Mouse (Mus musculus): Measurements from ENCODE around the gene Rps15. TPM values are rescaled to one million over a fixed set of nuclear protein-coding genes. Genes with fewer than 3 reads are reported as not detected.

Rps15 gene
- polyA plus RNA-seq, 1 experiment: 2,371 TPM

DNA sequence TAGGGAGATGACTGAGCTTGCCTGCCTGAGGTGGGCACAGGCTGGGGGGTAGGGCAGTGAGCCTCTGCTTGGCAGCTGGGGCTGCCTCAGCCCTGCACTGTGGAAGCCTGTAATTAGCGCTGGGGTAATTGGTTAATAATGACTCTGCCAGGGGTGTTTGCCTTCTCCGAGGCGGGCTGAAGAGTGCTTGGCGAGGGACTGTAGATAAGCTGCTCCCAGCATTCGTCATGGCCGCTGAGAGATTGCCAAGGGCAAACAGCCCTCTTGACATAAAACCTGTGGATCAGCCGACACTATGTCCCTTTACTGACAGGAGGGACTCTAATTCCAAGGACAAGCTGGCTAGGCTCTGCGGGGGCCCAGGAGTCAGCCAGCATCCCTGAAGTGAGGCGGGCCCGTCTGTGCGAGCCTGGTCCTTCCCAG, 24.1 kb downstream of the Rps15 start:
- WGBS: 83% methylated on average over 11 of the region's 11 CpGs
- Histone ChIP-seq H3K27me3 (ENCODE audit: control insufficient read depth, insufficient read depth, low read length) (no peaks in the 10 kb centered on the region; the same call in 1 of the 2 replicates), H3K4me3 (ENCODE audit: control insufficient read depth, insufficient read depth, low read length) (no peak overlapping the region), H3K27ac (ENCODE audit: control insufficient read depth, insufficient read depth, low read length) (no peak overlapping the region), H3K4me1 (replicated peaks; ENCODE audit: control insufficient read depth, insufficient read depth, low read length) (peaks cover 19% of the 10 kb centered on the region), H3K36me3 (ENCODE audit: control insufficient read depth, insufficient read depth, low read length) (no peaks in the 10 kb centered on the region)
- TF ChIP-seq CTCF (IDR thresholded peaks at IDR 0.05; ENCODE audit: borderline replicate concordance, control insufficient read depth, extremely low read depth, insufficient read depth, low read length, poor library complexity) (no peak), POLR2A (IDR thresholded peaks at IDR 0.05; ENCODE audit: control insufficient read depth, extremely low read depth, insufficient read depth, low read length, poor library complexity) (no peak)
- DNase-seq: no peak

DNA sequence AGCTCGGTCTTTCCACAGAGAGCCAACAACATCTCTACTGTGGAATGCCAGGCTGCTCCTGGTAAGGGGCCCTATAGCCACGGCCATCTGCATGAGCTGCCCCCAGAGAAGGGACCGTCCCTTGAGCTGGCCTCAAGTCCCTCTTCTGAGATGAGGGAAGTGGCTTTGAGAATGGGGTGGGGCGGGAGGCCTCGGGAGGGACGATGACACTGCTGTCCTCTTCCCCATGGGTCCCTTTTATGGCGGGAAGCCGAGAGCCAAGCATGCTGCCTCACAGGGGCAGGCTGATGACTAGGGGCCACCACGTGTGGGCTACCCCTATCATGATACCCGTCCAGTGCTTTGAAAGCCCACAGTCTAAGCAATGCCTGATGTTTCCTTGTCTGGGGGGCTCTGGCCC, 24.8 kb downstream of the Rps15 start:
- no peak overlapping the region for H3K27ac ChIP-seq (ENCODE audit: control insufficient read depth, insufficient read depth, low read length)
- TF ChIP-seq CTCF (IDR thresholded peaks at IDR 0.05; ENCODE audit: borderline replicate concordance, control insufficient read depth, extremely low read depth, insufficient read depth, low read length, poor library complexity): no peak
- no peak for TF ChIP-seq POLR2A (IDR thresholded peaks at IDR 0.05; ENCODE audit: control insufficient read depth, extremely low read depth, insufficient read depth, low read length, poor library complexity)
- H3K36me3 ChIP-seq (ENCODE audit: control insufficient read depth, insufficient read depth, low read length): no peaks in the 10 kb centered on the region
- 55% methylated on average over 10 of the region's 10 CpGs for WGBS
- DNase-seq: no peak
- H3K27me3 ChIP-seq (ENCODE audit: control insufficient read depth, insufficient read depth, low read length): no peaks in the 10 kb centered on the region; the same call in 1 of the 2 replicates
- no peak overlapping the region for H3K4me3 ChIP-seq (ENCODE audit: control insufficient read depth, insufficient read depth, low read length)
- H3K4me1 ChIP-seq (replicated peaks; ENCODE audit: control insufficient read depth, insufficient read depth, low read length): peaks cover 25% of the 10 kb centered on the region

DNA sequence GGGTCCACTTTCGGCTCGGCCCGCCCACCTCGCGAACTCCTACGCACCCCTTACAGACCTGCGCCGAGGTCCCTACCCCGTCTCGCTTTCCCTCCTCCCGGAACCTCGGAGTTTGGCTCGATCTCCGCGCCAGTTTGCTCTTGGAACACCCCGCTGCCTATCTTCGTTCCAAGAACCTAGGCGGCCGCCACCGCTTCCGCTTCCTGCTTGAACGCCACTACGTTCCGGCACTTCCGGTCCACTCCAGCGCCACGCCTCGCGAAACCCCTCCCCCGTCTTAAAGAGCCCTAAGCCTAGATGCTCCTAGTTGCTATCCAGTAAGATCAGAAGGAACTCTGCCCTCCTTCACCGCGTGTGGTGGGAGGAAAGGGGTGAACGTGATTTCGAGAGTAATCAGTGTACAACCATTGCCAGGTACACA, 28.1 kb downstream of the Rps15 start, which contains the start of gene 2310011J03Rik:
TSS of gene 2310011J03Rik (minus strand) at position 198 of the 421 bp plus-strand sequence.
- Histone ChIP-seq H3K27me3 (ENCODE audit: control insufficient read depth, insufficient read depth, low read length) (no peaks in the 10 kb centered on the region; the same call in 1 of the 2 replicates), H3K36me3 (ENCODE audit: control insufficient read depth, insufficient read depth, low read length) (no peaks in the 10 kb centered on the region), H3K4me3 (ENCODE audit: control insufficient read depth, insufficient read depth, low read length) (peak within 1 kb of the TSS; percentile 77), H3K27ac (ENCODE audit: control insufficient read depth, insufficient read depth, low read length) (peak within 1 kb of the TSS; percentile 54), H3K4me1 (replicated peaks; ENCODE audit: control insufficient read depth, insufficient read depth, low read length) (peaks cover 40% of the 10 kb centered on the region)
- 0% methylated on average over 34 of the region's 34 CpGs for WGBS
- peak; percentile 90 for DNase-seq
- TF ChIP-seq CTCF (IDR thresholded peaks at IDR 0.05; ENCODE audit: borderline replicate concordance, control insufficient read depth, extremely low read depth, insufficient read depth, low read length, poor library complexity) (no peak), POLR2A (IDR thresholded peaks at IDR 0.05; ENCODE audit: control insufficient read depth, extremely low read depth, insufficient read depth, low read length, poor library complexity) (peak; percentile 87)

DNA sequence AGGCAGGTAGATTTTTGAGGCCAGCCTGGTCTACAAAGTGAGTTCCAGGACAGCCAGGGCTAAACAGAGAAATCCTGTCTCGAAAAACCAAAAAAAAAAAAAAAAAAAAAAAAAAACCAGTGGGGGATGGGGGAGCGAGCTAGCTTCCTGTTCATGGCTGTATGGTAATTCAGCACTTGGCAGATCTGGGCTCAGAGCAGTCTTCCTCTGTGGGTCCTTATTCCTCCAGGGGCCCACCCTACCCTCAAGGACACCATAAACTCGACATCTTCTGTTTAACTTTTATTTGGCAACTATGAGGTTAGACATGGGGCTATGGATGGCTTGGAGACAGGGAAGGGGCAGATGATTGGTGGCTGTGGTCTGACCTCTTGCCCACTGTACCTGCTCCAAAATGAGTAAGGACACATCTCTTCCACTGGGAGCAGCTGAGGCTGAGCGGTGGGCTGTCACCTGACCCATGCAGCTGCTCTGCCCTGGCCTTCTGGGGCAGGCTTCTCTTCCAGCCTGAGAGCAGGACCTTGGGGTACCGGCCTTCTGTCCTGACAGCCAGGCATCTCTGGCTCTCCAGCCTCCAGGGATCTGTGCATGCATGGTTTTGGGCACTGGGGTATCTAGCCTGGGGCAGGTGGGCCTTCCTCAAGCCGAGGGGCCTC, 28.9 kb downstream of the Rps15 start:
- Histone ChIP-seq H3K36me3 (ENCODE audit: control insufficient read depth, insufficient read depth, low read length) (no peaks in the 10 kb centered on the region), H3K27me3 (ENCODE audit: control insufficient read depth, insufficient read depth, low read length) (no peaks in the 10 kb centered on the region), H3K4me3 (ENCODE audit: control insufficient read depth, insufficient read depth, low read length) (no peak overlapping the region), H3K27ac (ENCODE audit: control insufficient read depth, insufficient read depth, low read length) (peak overlapping the region; percentile 54), H3K4me1 (replicated peaks; ENCODE audit: control insufficient read depth, insufficient read depth, low read length) (peaks cover 40% of the 10 kb centered on the region)
- no peak for DNase-seq
- 59% methylated on average over 6 of the region's 6 CpGs for WGBS
- TF ChIP-seq CTCF (IDR thresholded peaks at IDR 0.05; ENCODE audit: borderline replicate concordance, control insufficient read depth, extremely low read depth, insufficient read depth, low read length, poor library complexity) (no peak), POLR2A (IDR thresholded peaks at IDR 0.05; ENCODE audit: control insufficient read depth, extremely low read depth, insufficient read depth, low read length, poor library complexity) (0 out of 2 replicates have a peak, but pooled peaks have one; percentile 11)

DNA sequence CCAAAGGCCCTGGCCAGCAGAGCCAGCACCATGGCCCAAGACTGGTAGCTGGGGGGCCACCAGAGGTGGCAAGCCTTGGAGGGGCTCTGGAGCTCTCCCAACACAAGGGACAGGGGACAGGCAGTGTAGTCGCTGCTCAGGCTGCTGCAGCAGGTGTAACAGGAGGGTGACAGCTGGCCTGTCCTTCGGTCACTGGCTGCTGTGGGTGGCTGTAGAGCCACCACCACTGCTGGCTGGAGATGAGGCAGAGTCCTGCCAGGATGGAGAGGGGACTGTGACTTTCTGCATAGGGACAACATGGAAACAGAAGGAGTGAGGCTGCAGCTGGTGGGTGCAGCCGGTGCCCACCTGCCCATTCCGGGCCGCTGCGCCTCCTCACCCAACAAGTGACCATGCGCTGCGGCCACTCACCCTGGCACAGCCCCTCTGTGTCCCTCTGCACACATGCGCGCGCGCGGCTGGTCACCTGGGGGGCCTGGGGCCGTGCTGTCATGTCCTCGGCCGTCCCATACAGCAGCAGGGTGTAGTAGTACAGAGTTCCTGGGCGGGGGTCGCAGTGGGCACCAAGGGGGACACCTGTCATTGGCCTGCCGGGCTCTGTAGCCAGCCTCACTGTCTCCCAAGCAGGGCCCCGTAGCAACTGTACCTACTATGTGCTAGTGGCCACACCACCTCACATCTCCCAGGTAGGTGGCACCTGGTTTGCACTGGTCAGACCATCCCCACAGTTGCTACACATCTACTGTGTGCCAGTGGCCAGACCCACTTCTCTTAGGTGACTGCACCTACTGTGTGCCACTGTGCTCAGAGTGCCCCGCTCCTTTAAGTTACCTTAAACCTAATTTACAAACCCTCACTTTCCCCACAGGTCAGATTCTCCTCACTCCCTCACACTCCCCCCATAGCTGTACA, 29.7 kb downstream of the Rps15 start:
- H3K27me3 ChIP-seq (ENCODE audit: control insufficient read depth, insufficient read depth, low read length): no peaks in the 10 kb centered on the region
- no peaks in the 10 kb centered on the region for H3K36me3 ChIP-seq (ENCODE audit: control insufficient read depth, insufficient read depth, low read length)
- H3K27ac ChIP-seq (ENCODE audit: control insufficient read depth, insufficient read depth, low read length): no peak overlapping the region
- peaks cover 40% of the 10 kb centered on the region for H3K4me1 ChIP-seq (replicated peaks; ENCODE audit: control insufficient read depth, insufficient read depth, low read length)
- no peak overlapping the region for H3K4me3 ChIP-seq (ENCODE audit: control insufficient read depth, insufficient read depth, low read length)
- WGBS: 93% methylated on average over 21 of the region's 21 CpGs
- DNase-seq: no peak
- TF ChIP-seq POLR2A (IDR thresholded peaks at IDR 0.05; ENCODE audit: control insufficient read depth, extremely low read depth, insufficient read depth, low read length, poor library complexity) (0 out of 2 replicates have a peak, but pooled peaks have one; percentile 7), CTCF (IDR thresholded peaks at IDR 0.05; ENCODE audit: borderline replicate concordance, control insufficient read depth, extremely low read depth, insufficient read depth, low read length, poor library complexity) (no peak)

DNA sequence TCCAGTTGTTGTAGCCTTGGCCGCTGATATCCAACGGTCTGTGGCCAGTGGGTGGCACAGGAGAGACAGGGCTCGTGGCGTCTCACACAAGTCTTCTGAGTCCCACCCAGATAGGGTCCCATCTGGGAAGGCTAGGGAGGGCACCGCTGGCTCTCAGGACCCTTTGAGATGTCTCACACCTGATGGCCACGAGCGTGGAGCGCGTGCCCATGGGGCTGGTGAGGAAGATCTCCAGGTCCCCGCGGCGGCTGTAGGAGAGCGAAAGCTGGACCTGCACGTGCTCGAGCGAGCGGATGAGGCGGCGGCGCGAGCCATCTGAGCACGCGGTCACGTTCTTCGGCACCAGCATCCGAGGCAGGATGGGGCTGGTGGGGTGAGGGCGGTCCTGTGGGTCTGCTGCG, 30.6 kb downstream of the Rps15 start:
- peaks cover 40% of the 10 kb centered on the region for H3K4me1 ChIP-seq (replicated peaks; ENCODE audit: control insufficient read depth, insufficient read depth, low read length)
- H3K36me3 ChIP-seq (ENCODE audit: control insufficient read depth, insufficient read depth, low read length): no peaks in the 10 kb centered on the region
- no peak for TF ChIP-seq POLR2A (IDR thresholded peaks at IDR 0.05; ENCODE audit: control insufficient read depth, extremely low read depth, insufficient read depth, low read length, poor library complexity)
- H3K27ac ChIP-seq (ENCODE audit: control insufficient read depth, insufficient read depth, low read length): no peak overlapping the region
- H3K27me3 ChIP-seq (ENCODE audit: control insufficient read depth, insufficient read depth, low read length): no peaks in the 10 kb centered on the region
- 4% methylated on average over 28 of the region's 28 CpGs for WGBS
- peak overlapping the region; percentile 91 for H3K4me3 ChIP-seq (ENCODE audit: control insufficient read depth, insufficient read depth, low read length)
- DNase-seq: no peak
